23 mouse cellular contexts compared by ENCODE assay signal in the genomic region with DNA sequence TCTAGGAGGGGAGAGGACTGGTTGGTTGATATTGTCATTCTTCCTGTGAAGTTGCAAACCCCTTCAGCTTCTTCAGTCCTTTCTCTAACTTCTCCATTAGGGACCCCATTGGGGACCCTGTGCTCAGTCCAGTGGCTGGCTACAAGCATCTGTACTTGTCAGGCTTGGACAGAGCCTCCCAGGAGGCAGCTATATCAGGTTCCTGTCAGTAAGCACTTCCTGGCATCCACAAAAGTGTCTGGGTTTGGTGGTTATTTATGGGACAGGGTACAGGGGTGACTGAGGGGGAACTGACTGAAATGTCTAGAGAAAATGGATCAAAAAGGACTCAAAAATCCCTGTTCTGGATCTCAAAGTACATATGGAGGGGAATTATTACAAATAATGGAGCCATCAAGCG.
"Had no signal": no experiment of that assay in that cellular context is flagged by ENCODE, and none has a peak within 500 bp of the region (broad histone marks: within the 10 kb centered on the region; RNA-seq: fewer than 3 reads in every experiment).

No protein-coding gene starts in this region.

- H3K36me3 ChIP-seq: intestine, embryonic 15.5 days; limb, embryonic 10.5 days; limb, embryonic 13.5 days; liver, embryonic 12.5 days; liver, embryonic 15.5 days; lung, embryonic 15.5 days; midbrain, embryonic 13.5 days; neural tube, embryonic 13.5 days had no signal

- H3K4me1 ChIP-seq: intestine, embryonic 15.5 days; limb, embryonic 10.5 days; limb, embryonic 13.5 days; liver, embryonic 12.5 days; liver, embryonic 15.5 days; lung, embryonic 15.5 days; midbrain, embryonic 13.5 days; neural tube, embryonic 13.5 days had no signal

- H3K4me3 ChIP-seq: intestine, embryonic 15.5 days; layer of hippocampus, adult 2 months; limb, embryonic 10.5 days; limb, embryonic 13.5 days; liver, embryonic 12.5 days; liver, embryonic 15.5 days; lung, embryonic 15.5 days; midbrain, embryonic 13.5 days; neural tube, embryonic 13.5 days had no signal

- H3K9ac ChIP-seq: intestine, embryonic 15.5 days; limb, embryonic 13.5 days; liver, embryonic 12.5 days; liver, embryonic 15.5 days; lung, embryonic 15.5 days; midbrain, embryonic 13.5 days; neural tube, embryonic 13.5 days had no signal

- ATAC-seq: intestine, embryonic 15.5 days; liver, embryonic 12.5 days; midbrain, embryonic 13.5 days had no signal

- H3K27me3 ChIP-seq: intestine, embryonic 15.5 days; limb, embryonic 13.5 days; liver, embryonic 12.5 days; liver, embryonic 15.5 days; lung, embryonic 15.5 days; midbrain, embryonic 13.5 days; neural tube, embryonic 13.5 days had no signal

- DNase-seq: kidney, adult 2 months; kidney, postnatal 14 days; layer of hippocampus, adult 9-11 months; liver; lung, adult 18-20 months; lung, postnatal 10 days; lung, postnatal 36 days; right cerebral cortex, adult 18-20 months; right cerebral cortex, postnatal 14 days; right cerebral cortex, postnatal 4 days; thymus, adult 2 months; thymus, postnatal 14 days; thymus, postnatal 4 days had no signal

- H3K9me3 ChIP-seq: intestine, embryonic 15.5 days; limb, embryonic 10.5 days; liver, embryonic 12.5 days; liver, embryonic 15.5 days; lung, embryonic 15.5 days; midbrain, embryonic 13.5 days; neural tube, embryonic 13.5 days had no signal

- H3K4me2 ChIP-seq: intestine, embryonic 15.5 days; limb, embryonic 13.5 days; liver, embryonic 12.5 days; liver, embryonic 15.5 days; lung, embryonic 15.5 days; midbrain, embryonic 13.5 days; neural tube, embryonic 13.5 days had no signal

- H3K27ac ChIP-seq: intestine, embryonic 15.5 days; layer of hippocampus, adult 2 months; limb, embryonic 10.5 days; limb, embryonic 13.5 days; liver, embryonic 12.5 days; liver, embryonic 15.5 days; lung, embryonic 15.5 days; midbrain, embryonic 13.5 days; neural tube, embryonic 13.5 days; stomach, postnatal 0 days had no signal
